Mouse (Mus musculus): ENCODE results near the gene Gm28053.

- TF ChIP-seq CTCF (IDR thresholded peaks at IDR 0.05; ENCODE audit: borderline replicate concordance, insufficient read depth, low read length), result no peak
- TF ChIP-seq POLR2A (IDR thresholded peaks at IDR 0.05; ENCODE audit: low read depth, low read length), result no peak
Measured at GRCm38 (mm10) chr6:48681472-48682090, 36.8 kb upstream of the Gm28053 start.

All from embryonic fibroblast, embryonic 13.5 days (primary cell).